Mouse (Mus musculus): ENCODE data around the gene Zbtb49.

The Zbtb49 gene

DNA sequence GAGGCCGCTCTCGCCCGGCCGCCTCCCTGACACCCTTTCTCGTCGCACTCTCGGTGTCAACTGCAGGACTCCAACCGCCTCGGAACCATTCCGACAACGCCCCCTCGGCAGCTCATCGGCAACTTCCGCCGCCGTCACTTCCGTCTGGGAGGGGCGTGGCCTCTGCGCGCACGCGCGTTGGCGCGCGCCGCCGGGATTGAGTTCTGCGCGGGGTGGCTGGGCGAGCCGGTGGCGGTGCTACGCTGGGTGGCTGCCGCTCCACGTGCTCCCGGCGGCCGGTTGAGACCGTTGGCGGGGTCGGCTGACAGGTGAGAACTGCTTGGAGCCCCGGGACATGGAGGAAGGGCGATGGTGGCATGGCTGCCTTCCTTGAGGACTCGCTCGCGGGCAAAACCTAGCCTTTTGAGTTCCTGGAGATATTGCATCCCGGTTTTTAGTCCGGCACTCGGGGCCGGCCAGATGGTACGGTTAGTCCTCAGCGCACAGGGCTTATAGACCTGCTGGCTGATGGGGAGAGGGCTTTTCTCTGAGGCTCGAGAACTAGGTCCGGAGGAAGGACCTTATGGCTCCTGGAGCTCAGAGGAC, at the start of gene Zbtb49, which contains the start of gene Lyar:
Gene Zbtb49 (minus strand): TSS at position 130 of the 585 bp plus-strand sequence.
Gene Lyar (plus strand): TSS at position 143 of the 585 bp plus-strand sequence.
- peak; percentile 94 for DNase-seq (ENCODE audit: low read depth, low spot score)

GRCm38 (mm10) chr5:38260107-38260682, 39.9 kb upstream of the Zbtb49 start, which contains the start of gene Tmem128:
Tmem128 (plus strand) TSS chr5:38260185.
- peak; percentile 61 for DNase-seq (ENCODE audit: low read depth, low spot score)

DNA sequence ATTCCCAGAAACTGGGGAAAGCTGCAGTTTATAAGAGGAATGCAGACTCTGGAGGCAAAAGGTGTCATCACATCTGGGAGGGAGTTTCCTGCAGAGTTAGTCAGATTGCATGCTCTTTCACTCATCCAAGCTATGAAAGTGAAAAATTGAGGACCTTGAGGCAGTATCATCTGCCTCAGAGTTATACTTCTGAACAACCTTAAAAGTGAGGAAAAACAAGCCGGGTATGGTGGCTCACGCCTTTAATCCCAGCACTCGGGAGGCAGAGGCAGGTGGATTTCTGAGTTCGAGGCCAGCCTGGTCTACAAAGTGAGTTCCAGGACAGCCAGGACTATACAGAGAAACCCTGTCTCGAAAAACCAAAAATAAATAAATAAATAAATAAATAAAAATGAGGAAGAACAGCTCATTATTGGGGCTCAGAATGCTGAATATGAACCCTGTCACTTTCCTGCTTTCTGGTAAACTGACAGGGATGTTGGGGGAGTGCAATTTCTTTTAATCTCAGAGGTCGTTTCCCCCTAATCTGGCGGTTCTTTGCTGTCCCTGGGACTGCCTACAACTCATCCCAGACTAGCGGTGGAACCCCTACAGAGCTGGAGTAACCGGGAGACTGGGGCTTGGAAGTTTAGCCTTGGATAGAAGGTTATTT, 39.3 kb upstream of the Zbtb49 start:
- no peak for DNase-seq (ENCODE audit: low read depth, low spot score)

DNA sequence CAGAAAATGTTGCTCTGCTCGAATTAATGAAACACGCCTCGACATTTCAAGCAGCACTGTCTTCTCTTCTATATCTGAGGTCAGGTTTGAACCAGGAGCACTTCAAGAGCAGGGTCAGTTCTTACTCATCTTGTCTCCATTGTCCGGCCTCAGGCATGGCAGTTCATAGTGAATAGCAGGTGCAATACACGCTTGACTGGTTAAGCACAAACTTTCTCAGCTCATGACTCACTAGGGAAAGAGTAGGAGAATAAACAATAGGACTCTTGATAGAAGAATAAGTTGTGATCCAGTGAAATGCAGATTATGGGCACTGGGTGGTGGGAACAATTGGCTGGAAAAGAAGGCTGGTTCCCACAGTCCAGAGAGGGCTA, 38.5 kb upstream of the Zbtb49 start:
- DNase-seq (ENCODE audit: low read depth, low spot score): no peak

DNA sequence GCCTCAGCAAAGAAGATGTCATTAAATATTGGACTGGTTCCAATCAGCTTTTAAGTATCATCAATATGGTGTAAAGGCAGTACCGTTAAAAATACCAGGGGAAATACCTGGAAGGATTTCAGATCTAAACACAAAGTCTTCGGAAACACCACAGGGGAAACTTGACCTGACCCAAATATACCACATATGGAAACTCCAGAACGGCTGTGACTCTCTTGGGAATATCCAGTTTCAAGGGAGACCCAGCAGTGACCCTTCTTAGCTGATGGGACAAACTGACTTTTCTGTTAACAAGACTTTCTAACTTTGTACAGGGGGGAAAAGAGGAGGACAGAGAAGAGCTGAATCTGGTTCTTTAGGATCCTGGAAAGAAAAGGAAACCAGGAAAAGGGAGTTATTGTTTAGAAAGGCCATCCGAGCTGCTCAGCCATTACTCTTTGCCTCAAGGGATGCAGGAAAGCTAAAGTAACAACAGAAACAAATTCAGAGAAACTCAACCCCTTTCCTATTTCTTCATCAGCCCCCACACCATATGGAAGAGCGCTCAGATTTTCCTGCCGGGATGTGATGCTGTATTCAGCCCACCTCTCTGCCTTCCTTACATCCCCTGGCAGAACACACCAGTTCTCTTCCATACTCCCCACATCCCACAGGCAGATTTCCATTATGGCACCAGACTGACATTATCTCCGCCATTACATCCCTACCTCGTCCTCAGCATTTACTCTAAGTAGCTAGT, 37.9 kb upstream of the Zbtb49 start:
- no peak for DNase-seq (ENCODE audit: low read depth, low spot score)

DNA sequence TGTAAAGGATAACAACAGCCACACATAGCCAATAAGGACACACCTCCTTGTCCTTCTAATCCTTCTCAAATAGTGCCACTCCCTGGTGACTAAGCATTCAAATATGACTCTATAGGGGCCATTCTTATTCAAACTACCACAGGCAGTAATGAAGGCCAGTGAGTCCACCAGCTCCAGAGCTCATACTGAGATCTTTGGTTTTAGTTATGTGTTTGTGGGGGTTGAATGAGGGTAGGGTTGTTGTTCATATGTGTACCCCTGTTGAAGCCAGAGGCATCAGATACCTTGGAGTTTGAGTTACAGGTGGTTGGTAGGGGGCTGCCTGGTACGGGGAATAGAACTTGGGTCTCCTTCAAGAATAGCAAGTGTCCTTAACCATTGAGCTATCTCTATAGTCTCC, 36.3 kb upstream of the Zbtb49 start:
- DNase-seq (ENCODE audit: low read depth, low spot score): no peak

DNA sequence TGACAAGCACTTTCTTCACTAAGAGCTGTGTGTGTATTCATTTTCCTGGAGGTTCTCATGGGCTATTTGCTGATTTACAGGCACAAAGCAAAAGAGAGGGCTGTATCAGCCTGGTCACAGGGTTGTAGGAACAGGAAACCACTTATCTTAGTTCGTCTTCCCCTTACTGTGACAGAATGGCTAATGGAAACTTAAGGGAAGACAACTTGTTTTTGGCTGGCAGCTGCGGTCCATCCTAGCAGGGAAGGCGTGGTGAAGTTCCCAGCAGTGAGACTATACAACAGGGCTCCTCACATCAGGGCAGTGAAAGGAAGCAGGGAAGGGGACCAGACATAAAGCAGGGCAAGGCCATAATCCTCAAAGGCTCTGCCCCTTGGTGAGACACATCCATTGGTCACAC, 35.4 kb upstream of the Zbtb49 start:
- DNase-seq (ENCODE audit: low read depth, low spot score): no peak

- no peak for DNase-seq (ENCODE audit: low read depth, low spot score)
Observed at GRCm38 (mm10) chr5:38255195-38255594, 34.9 kb upstream of the Zbtb49 start.

- no peak for DNase-seq (ENCODE audit: low read depth, low spot score)
Observed at GRCm38 (mm10) chr5:38241966-38242365, 21.7 kb upstream of the Zbtb49 start.

GRCm38 (mm10) chr5:38241473-38241834, 21.2 kb upstream of the Zbtb49 start:
- no peak for DNase-seq (ENCODE audit: low read depth, low spot score)

DNA sequence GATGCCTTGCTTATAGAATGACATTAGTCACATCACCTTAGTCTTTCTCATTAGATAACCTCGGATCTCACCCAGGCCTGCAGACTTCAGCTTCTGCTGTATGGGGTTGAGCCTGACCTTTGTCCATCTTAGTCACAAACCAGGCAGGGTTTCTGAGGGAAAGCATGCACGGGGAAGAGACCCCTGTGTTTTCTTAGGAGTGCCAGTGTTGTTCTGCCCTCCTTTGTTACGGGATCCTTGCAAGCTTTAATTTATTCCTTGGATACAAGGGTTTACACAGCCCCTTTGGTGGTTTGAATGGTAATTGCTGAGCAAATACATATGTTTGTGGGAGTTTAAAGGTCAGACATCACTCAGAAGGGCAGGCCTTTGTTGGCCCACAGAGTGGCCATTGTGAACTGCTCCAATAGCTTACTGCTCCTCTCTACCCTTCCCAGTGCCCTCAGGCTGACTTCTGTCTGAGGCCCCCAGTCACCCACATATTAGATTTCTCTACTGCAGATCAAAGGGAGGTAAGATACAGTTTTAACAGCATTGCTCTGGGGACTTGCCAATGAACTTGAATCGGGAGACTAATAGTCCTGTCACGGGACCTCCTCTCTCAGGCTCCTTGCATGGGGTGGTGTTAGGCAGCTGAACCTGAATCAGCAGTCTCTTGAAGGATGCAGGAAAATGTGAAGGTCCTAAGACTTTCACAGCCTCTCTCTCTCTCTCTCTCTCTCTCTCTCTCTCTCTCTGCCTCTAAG, 20.6 kb upstream of the Zbtb49 start:
- DNase-seq (ENCODE audit: low read depth, low spot score): peak; percentile 70

GRCm38 (mm10) chr5:38236627-38237026, 16.4 kb upstream of the Zbtb49 start:
- no peak for DNase-seq (ENCODE audit: low read depth, low spot score)

GRCm38 (mm10) chr5:38235422-38235821, 15.2 kb upstream of the Zbtb49 start:
- peak; percentile 73 for DNase-seq (ENCODE audit: low read depth, low spot score)

- DNase-seq (ENCODE audit: low read depth, low spot score): peak; percentile 32
Observed at GRCm38 (mm10) chr5:38219771-38220307, 418 bp downstream of the Zbtb49 start.

DNA sequence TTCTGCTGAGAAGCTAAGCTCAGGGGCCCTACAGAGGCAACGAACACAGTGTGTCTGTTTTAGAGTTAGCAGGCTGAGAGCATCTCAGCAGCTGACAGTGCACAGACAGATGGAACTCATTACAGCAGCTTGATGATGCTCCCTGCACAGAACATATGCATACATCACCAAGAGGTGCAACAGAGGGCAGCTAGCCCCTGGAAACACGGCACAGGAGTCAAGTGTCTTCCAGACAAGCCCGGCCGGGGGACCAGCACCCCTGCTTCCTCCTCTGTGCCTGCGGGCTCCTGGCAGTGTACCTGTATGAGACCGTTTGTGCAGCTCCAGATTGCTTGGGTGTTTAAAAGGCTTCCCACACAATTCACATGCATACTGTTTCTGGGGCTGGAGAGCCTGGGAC, 7.2 kb downstream of the Zbtb49 start:
- no peak for DNase-seq (ENCODE audit: low read depth, low spot score)

DNA sequence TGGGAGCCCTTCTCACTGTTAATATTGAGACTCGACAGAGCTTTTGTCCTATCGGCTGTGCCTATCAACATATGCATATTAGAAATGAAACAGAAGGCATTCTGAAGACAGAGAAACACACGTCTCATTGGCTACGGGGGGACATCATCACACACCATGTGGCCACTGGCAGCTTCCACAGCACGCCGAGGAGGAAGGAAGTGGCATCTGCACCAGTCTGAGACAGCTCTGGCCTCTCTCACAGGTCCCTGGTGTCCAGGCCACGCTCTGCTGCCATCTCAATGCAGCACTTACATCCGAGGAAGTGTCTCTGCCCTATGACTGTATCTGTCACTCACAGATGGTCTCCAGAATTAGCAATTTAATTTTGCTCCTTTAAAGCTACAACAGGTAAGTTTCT, 8.6 kb downstream of the Zbtb49 start:
- DNase-seq (ENCODE audit: low read depth, low spot score): no peak

DNA sequence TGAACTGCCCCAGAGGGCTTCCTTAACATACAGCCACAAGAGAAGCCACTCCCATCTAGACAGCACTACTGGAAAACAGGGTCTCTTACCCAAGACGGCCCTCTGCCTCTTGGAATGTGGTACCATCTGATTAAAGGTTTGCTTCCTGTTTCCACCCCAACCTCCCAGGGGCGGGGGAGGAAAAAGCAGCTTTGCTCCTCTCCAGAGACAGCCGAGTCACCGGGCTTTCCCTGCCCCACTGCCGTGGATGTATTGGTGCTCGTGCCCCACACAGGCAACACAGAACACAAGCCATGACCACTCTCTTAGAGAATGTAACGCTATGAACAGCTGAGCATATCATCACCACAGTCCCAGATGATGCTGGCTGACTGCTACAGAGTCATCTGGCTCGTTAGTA, 11.3 kb downstream of the Zbtb49 start:
- DNase-seq (ENCODE audit: low read depth, low spot score): no peak

DNA sequence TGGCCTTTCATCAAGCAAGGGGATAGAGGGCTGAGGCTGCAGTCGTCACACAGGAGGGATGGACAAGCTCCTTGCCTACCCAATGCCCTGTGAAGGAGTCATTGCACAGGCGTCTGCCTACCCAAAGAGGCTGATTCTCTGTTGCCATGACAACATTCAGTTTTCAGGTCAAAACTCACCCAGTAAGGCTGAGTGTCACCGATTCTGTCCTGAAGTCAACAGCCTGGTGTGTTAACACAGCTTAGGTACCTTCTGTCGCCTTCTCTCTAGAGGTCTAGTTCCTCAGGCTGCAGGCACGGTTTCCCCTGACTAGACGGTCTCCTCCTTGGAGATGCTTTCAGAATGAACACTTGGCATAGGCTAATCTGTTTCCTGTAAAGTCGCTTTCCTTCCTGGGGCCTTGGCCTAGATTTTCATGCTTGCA, 14.9 kb downstream of the Zbtb49 start:
- DNase-seq (ENCODE audit: low read depth, low spot score): no peak

DNA sequence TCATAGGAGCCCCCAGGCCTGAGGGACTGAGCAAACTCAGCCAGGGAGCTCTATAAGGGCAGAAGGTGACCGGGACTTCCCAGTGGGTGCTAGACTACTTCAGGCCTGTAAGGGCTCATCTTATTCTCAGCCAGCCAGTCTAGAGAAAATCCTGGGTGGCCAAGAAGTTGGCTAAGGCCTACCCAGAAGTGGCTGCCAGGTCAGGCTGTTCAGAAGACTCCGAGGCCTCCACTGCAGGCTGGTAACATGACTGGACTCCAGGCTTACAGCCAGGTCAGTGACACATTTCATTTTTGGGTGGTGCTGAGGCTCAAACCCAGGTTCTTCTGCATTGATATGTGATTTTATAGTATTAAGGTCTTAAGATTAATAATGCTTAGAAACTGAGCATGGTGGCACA, 20.6 kb downstream of the Zbtb49 start:
- no peak for DNase-seq (ENCODE audit: low read depth, low spot score)

DNA sequence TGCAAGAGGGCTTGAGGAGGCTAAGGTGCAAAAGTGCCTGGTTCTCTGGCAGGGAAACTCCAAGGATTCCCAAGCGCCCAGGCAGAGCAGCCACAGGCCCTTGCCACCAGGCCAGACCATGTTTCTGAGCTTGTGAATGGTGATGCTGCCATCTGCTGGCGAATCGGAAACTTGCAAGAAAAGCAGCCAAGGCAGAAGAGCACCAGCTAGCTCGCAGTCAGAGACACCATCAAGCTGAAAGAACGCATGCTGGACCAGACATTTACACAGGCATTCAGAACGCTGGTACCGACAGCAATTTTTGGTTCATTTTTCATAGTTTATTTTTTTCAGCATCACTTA, 22.8 kb downstream of the Zbtb49 start:
- DNase-seq (ENCODE audit: low read depth, low spot score): peak; percentile 89

DNA sequence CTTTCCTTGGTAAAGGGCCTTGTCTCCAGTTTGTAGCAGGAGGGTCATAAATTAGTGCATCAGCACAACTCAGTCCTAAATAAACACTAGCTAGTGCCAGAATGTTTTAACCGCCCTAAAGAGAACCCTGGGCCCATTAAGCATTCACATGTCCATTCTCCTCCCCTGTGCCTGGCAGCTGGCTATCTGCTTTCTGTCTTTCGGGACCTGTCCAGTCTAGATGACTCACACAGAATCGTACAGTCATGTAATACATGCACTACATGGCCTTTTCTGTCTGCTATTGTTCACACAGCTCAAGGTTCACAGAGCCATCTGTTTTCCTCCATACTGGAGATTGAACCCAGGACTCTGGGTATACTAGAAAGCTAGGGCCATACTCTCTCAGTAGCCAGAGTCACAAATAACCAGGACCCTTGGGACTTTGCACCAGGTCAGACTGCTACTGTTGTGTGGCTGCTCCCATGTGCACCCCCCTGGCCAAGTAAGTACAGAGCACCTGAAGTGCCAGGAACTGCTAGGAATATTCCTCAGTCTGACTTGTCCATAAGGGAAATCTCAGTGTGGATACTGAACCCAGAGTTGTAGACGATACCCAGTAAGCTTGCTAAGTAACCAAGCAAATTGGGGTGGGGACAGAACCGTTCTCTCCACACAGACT, 23.3 kb downstream of the Zbtb49 start:
- no peak for DNase-seq (ENCODE audit: low read depth, low spot score)

Data from mesoderm, embryonic 11.5 days (tissue).